Mouse (Mus musculus) right cerebral cortex, adult 18-20 months (tissue): Measurements from ENCODE around the gene Atp5g3.
A peak's percentile ranks its signal among the peaks of the same experiment; 100 is the strongest.

Experiments used
- DNase-seq: peaks from one replicate; pipeline ENCODE4 v3.0.0; 2022; ENCODE audit warnings: mixed read lengths

Atp5g3 gene

GRCm38 (mm10) chr2:73893473-73894270, 17.5 kb downstream of the Atp5g3 start:
- peak; percentile 61 for DNase-seq

DNA sequence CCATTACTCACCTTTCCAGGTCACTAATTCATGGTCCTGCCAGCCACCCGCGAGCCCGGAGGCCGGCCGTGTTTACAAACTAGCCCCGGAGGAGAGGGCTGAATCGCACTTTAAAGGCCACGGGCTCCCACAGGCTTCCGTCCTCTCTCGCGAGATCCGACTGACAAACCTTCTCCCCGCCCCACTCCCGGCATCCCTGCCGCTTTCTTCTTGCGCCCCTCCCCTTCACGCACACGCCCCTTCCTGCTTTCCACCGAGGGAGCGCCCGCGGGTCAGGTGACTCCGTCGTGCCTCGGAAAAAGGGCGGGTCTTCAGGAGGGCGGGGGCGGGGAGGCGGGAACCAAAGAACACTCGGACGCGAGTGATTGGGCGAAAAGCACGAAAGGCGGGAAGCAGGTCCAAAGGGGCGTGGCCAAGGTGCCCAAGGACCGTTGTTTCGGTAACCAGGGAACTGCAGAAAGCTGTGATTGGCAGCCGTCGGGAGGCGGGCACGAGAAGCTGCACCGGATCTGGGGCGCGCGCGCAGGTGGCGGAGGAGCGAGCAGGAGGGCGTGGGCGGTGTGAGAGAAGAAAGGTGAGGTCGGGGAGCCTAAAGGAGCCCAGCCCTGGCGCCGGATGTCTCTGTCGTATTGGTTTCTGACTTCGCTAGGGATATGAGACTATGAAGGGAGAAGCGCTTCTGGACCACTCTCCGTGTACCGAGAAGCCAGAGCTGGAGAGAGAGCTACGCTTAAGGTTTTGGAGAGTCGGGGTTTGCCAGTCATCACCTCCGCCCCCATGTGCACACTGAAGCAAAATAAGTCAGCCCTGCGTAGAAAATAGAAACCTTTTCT, 18.4 kb downstream of the Atp5g3 start, which contains the start of gene Atf2:
TSS of gene Atf2 (minus strand) at position 176 of the 833 bp plus-strand sequence.
- peak; percentile 100 for DNase-seq

DNA sequence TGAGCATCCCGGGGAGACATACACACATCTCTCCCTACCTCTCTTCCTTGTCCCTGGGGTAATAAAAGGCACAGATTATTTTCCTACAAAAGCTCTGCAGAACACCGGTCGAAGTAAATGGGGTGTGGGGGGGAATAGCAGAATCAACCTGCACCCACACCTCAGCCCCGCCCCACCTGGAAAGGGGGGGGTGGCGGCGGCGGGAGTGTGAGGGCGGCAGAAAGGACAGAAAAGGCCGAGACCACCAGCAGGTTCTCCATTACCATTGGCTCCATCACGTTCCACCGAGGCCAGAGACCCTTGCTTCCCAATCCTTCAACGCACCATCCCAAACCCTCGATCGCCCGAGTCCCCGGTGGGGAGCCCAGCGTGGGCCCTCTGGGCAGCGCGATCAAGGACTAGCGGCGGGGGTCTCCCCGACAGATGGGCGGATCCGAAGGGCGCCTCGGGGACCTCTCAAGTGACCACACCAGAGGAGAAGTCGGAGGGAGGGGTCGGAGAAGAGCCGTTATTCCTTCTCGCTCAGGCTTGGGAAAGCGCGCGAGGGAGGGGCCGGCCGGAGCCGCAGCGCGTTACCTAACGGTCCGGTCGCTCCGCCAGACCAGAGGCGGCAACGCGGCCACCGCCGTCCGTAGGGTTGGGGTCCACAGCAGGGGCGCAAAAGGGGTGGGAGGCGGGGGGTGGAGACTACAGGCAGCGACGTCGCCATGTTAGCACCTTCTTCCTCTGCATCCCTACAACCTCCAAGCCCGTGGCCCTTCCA, 19.2 kb downstream of the Atp5g3 start:
- DNase-seq, result no peak

DNA sequence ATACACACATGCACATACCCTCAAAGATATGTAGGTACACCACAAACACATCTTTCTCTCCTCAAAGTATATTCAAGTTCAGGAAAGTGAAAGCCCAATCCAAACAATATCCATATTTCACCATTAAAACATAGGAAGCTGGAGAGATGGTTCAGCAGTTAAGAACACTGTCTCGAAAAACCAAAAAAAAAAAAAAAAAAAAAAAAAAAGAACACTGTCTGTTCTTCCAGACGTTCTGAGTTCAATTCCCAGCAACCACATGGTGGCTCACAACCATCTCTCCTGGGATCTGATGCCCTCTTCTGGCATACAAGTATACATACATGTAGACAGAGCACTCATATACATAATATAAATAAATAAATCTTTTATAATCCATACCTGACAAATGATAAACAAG, 25.1 kb downstream of the Atp5g3 start:
- DNase-seq, result no peak

DNA sequence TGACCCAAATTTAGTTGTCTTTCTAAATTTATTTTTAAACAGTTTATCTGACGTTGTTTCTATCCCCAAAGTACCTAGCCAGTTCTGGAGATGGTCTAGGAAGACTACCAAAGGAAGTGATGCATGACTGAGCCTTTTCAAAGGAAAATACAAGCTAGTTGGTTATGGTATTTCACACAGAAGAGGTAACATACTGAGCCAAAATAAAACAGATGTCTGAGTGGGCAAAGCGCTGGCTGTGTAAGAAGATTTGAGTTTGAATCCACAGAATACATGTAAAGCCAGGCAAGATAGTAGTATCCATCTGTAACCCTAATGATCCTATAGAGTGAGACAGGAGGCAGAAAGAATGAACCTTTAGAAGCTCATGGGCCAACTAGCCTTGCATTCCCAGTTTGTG, 33.2 kb downstream of the Atp5g3 start:
- no peak for DNase-seq

GRCm38 (mm10) chr2:73867764-73868487, 43.2 kb downstream of the Atp5g3 start:
- DNase-seq, result peak; percentile 65

DNA sequence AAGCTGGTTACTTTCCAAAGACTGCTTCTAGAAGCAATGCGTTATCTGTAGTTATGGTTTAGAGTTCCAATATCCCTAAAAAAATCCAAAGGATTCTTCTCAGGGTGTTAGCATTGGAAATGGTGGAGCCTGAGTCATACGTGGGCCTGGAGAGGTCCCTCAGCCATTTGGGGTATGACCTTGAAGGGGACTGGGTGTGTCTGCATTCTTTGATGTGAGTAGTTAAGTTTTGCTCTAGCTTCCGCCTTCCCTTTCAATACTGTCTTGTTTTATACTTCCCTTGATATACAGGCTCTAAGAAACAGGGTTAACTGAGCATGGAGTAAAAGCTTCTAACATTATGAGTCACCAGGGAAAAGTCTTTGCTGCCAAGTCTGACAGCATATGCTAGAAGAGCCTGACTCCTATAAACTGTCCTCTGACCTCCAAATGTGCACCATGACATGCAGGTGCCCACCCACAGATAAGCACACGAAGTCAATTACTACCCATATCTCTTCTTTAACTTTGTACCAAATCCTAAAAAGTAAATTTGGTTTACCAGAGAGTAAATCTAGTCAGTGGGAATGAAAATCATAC, 51.0 kb downstream of the Atp5g3 start:
- no peak for DNase-seq
